Mouse (Mus musculus) kidney, embryonic 14.5 days (tissue): ENCODE results near the gene Naxd. TPM values are rescaled to one million over a fixed set of nuclear protein-coding genes. Genes with fewer than 3 reads are reported as not detected.

Source experiments
- ATAC-seq: fragments of 200-750 bp; cut with Nextera tagmentation; 2 replicates; pipeline ENCODE4 v1.8.0; 2017; ENCODE audit warnings: moderate number of reproducible peaks, mild to moderate bottlenecking, moderate TSS enrichment, moderate library complexity; ENCODE audit not compliant: low FRiP score, low TSS enrichment
- H3K27ac ChIP-seq: fragments of 300-500 bp; sonication (generic); 2 replicates; pipeline ENCODE4 v1.5.1; 2014; ENCODE audit warnings: low read depth, mild to moderate bottlenecking, low read length, moderate library complexity, mixed read lengths
- H3K27me3 ChIP-seq: fragments of 300-500 bp; sonication (generic); 2 replicates; pipeline ENCODE4 v1.6.1; 2014; ENCODE audit warnings: mild to moderate bottlenecking, low read length; ENCODE audit not compliant: control insufficient read depth, insufficient read depth
- H3K36me3 ChIP-seq: fragments of 300-500 bp; sonication (generic); 2 replicates; pipeline ENCODE4 v1.6.1; 2014; ENCODE audit warnings: low read length, mixed read lengths; ENCODE audit not compliant: control insufficient read depth, insufficient read depth
- H3K4me1 ChIP-seq: fragments of 300-500 bp; sonication (generic); 2 replicates; pipeline ENCODE4 v1.6.1; 2014; ENCODE audit warnings: low read length, mixed read lengths; ENCODE audit not compliant: control insufficient read depth, insufficient read depth
- H3K4me2 ChIP-seq: fragments of 300-500 bp; sonication (generic); replicated peaks from 2 replicates; pipeline ENCODE4 v1.6.1; 2014; ENCODE audit warnings: low read depth, mild to moderate bottlenecking, low read length
- H3K4me3 ChIP-seq: fragments of 300-500 bp; sonication (generic); 2 replicates; pipeline ENCODE4 v1.5.1; 2014; ENCODE audit warnings: mild to moderate bottlenecking, low read length
- H3K9ac ChIP-seq: fragments of 300-500 bp; sonication (generic); 2 replicates; pipeline ENCODE4 v1.6.1; 2014; ENCODE audit warnings: low read depth, mild to moderate bottlenecking, low read length, moderate library complexity
- H3K9me3 ChIP-seq: fragments of 300-500 bp; sonication (generic); 2 replicates; pipeline ENCODE4 v1.6.1; 2016; ENCODE audit warnings: low read length; ENCODE audit not compliant: control insufficient read depth
- WGBS: fragments of 180-500 bp; shearing (Covaris S2); extraction: QIAGEN DNeasy Blood & Tissue Kit; methylation state at CpG from one replicate; pipeline ENCODE4 v1.1.7; 2014; 5-methylcytosine and 5-hydroxymethylcytosine counted together
- polyA plus RNA-seq: library from polyadenylated mRNA; unstranded; fragments of >200 nt; fragmentation: Nextera tagmentation; extraction: Ambion mirVana; gene quantifications from 2 replicates; pipeline ENCODE4 v1.2.1, GENCODE M21; 2014

Gene Naxd
- polyA plus RNA-seq, 1 experiment from 2014 or later: 116 TPM

- 0 out of 2 replicates have a peak, but pooled peaks have one; percentile 21 for ATAC-seq
- Histone ChIP-seq H3K4me2 (no peak overlapping the region), H3K9me3 (no peaks in the 10 kb centered on the region), H3K27me3 (no peaks in the 10 kb centered on the region), H3K36me3 (no peaks in the 10 kb centered on the region), H3K4me3 (no peak overlapping the region), H3K9ac (0 out of 2 replicates have a peak overlapping the region, but pooled peaks have one; percentile 12), H3K4me1 (peaks cover 22% of the 10 kb centered on the region), H3K27ac (peak overlapping the region; percentile 84)
- WGBS: 32% methylated on average over 11 of the region's 12 CpGs
Measured at GRCm38 (mm10) chr8:11457981-11458836, 39.1 kb upstream of the Naxd start.

GRCm38 (mm10) chr8:11459016-11459415 is 38.3 kb upstream of the Naxd start:
- H3K4me2 ChIP-seq: no peak overlapping the region
- no peaks in the 10 kb centered on the region for H3K36me3 ChIP-seq
- H3K27ac ChIP-seq: peak overlapping the region; percentile 84
- H3K4me3 ChIP-seq: no peak overlapping the region
- peaks cover 22% of the 10 kb centered on the region for H3K4me1 ChIP-seq
- H3K27me3 ChIP-seq: no peaks in the 10 kb centered on the region
- H3K9me3 ChIP-seq: no peaks in the 10 kb centered on the region
- 6% methylated on average over 5 of the region's 5 CpGs for WGBS
- H3K9ac ChIP-seq: no peak overlapping the region
- peak; percentile 63; the same call in 1 of the 2 replicates for ATAC-seq

GRCm38 (mm10) chr8:11460934-11461333 is 36.4 kb upstream of the Naxd start:
- H3K9me3 ChIP-seq: no peaks in the 10 kb centered on the region
- H3K36me3 ChIP-seq: no peaks in the 10 kb centered on the region
- no peak overlapping the region; the same call in 1 of the 2 replicates for H3K27ac ChIP-seq
- H3K9ac ChIP-seq: no peak overlapping the region
- peaks cover 22% of the 10 kb centered on the region for H3K4me1 ChIP-seq
- 33% methylated on average over 2 of the region's 2 CpGs for WGBS
- H3K27me3 ChIP-seq: no peaks in the 10 kb centered on the region
- H3K4me2 ChIP-seq: no peak overlapping the region
- ATAC-seq: no peak
- H3K4me3 ChIP-seq: no peak overlapping the region

GRCm38 (mm10) chr8:11461847-11462246 is 35.5 kb upstream of the Naxd start:
- Histone ChIP-seq H3K4me3 (no peak overlapping the region), H3K9me3 (no peaks in the 10 kb centered on the region), H3K4me2 (no peak overlapping the region), H3K36me3 (no peaks in the 10 kb centered on the region), H3K27ac (0 out of 2 replicates have a peak overlapping the region, but pooled peaks have one; percentile 17), H3K9ac (no peak overlapping the region), H3K27me3 (no peaks in the 10 kb centered on the region), H3K4me1 (peaks cover 22% of the 10 kb centered on the region)
- WGBS: 52% methylated on average over 2 of the region's 2 CpGs
- ATAC-seq: no peak

- no peaks in the 10 kb centered on the region for H3K36me3 ChIP-seq
- H3K27ac ChIP-seq: no peak overlapping the region
- ATAC-seq: no peak
- no peak overlapping the region for H3K4me3 ChIP-seq
- H3K27me3 ChIP-seq: no peaks in the 10 kb centered on the region
- H3K4me1 ChIP-seq: peaks cover 21% of the 10 kb centered on the region
- no peak overlapping the region for H3K4me2 ChIP-seq
- H3K9ac ChIP-seq: no peak overlapping the region
- 91% methylated on average over 4 of the region's 4 CpGs for WGBS
- peaks cover 6% of the 10 kb centered on the region; the same call in 1 of the 2 replicates for H3K9me3 ChIP-seq
Measured at GRCm38 (mm10) chr8:11462641-11463040, 34.7 kb upstream of the Naxd start.

- no peak overlapping the region for H3K4me2 ChIP-seq
- no peak for ATAC-seq
Measured at GRCm38 (mm10) chr8:11463541-11463888, 33.8 kb upstream of the Naxd start.

GRCm38 (mm10) chr8:11463889-11464706 is 33.2 kb upstream of the Naxd start:
- 65% methylated on average over 12 of the region's 12 CpGs for WGBS
- ATAC-seq: no peak

More at GRCm38 (mm10) chr8:11463541-11463888, 33.8 kb upstream of the Naxd start:
- Histone ChIP-seq H3K27ac (no peak overlapping the region), H3K9me3 (peaks cover 6% of the 10 kb centered on the region; the same call in 1 of the 2 replicates), H3K27me3 (no peaks in the 10 kb centered on the region), H3K36me3 (no peaks in the 10 kb centered on the region), H3K9ac (no peak overlapping the region), H3K4me1 (peaks cover 12% of the 10 kb centered on the region), H3K4me3 (no peak overlapping the region)
- WGBS: 86% methylated on average over 2 of the region's 2 CpGs

GRCm38 (mm10) chr8:11464707-11464964 is 32.7 kb upstream of the Naxd start:
- Histone ChIP-seq H3K4me2 (no peak overlapping the region), H3K27ac (no peak overlapping the region), H3K27me3 (no peaks in the 10 kb centered on the region), H3K36me3 (no peaks in the 10 kb centered on the region), H3K9me3 (peaks cover 6% of the 10 kb centered on the region; the same call in 1 of the 2 replicates), H3K4me3 (no peak overlapping the region), H3K9ac (no peak overlapping the region), H3K4me1 (0 out of 2 replicates have a peak, but pooled peaks cover 4% of the 10 kb centered on the region)
- no peak for ATAC-seq
- WGBS: 72% methylated on average over 3 of the region's 3 CpGs

More at GRCm38 (mm10) chr8:11463889-11464706, 33.2 kb upstream of the Naxd start:
- peaks cover 6% of the 10 kb centered on the region; the same call in 1 of the 2 replicates for H3K9me3 ChIP-seq
- H3K27ac ChIP-seq: no peak overlapping the region
- no peaks in the 10 kb centered on the region for H3K36me3 ChIP-seq
- H3K27me3 ChIP-seq: no peaks in the 10 kb centered on the region
- H3K4me1 ChIP-seq: peaks cover 6% of the 10 kb centered on the region
- H3K9ac ChIP-seq: no peak overlapping the region
- H3K4me2 ChIP-seq: no peak overlapping the region
- H3K4me3 ChIP-seq: no peak overlapping the region
